In genomic region chr9:66283565-66284203, GRCm38 (mm10) we compare ENCODE assay signal across 9 mouse cellular contexts.
DNase-seq lines count a peak whose midpoint lies in the region; ATAC-seq lines count a peak whose summit lies in the region.
"Had no signal": no experiment of that assay in that cellular context is flagged by ENCODE, and none has a peak within 500 bp of the region (broad histone marks: within the 10 kb centered on the region; RNA-seq: fewer than 3 reads in every experiment).

No protein-coding gene starts in this region.

- intact Hi-C loops in heart, postnatal 10 days (cut with DNase I), result loop anchor here (5.0 kb wide), 2 partner anchors 69 to 89 kb away; partner anchors contain the start of gene Herc1

- 22% methylated on average over 2 of the region's 2 CpGs for WGBS in midbrain, embryonic 10.5 days
- 15% methylated on average over 2 of the region's 2 CpGs for WGBS in midbrain, embryonic 15.5 days

- no peaks in the 10 kb centered on the region for H3K36me3 ChIP-seq in midbrain, embryonic 10.5 days
- H3K36me3 ChIP-seq in midbrain, embryonic 15.5 days (replicated peaks), result no peaks in the 10 kb centered on the region
- H3K36me3 ChIP-seq: neural tube, embryonic 12.5 days had no signal

- no peak for ATAC-seq in midbrain, embryonic 15.5 days (replicated peaks)
- peak; percentile 60 for ATAC-seq in common myeloid progenitor, adult 5-6 weeks (replicated peaks; ENCODE audit: low read depth, poor library complexity, severe bottlenecking)
- ATAC-seq in monocyte, adult 5-6 weeks (replicated peaks; ENCODE audit: insufficient number of reproducible peaks, low FRiP score, low TSS enrichment, poor library complexity, severe bottlenecking), result peak; percentile 63

- H3K9me3 ChIP-seq in midbrain, embryonic 10.5 days (replicated peaks), result no peaks in the 10 kb centered on the region
- no peaks in the 10 kb centered on the region for H3K9me3 ChIP-seq in midbrain, embryonic 15.5 days
- H3K9me3 ChIP-seq: neural tube, embryonic 12.5 days had no signal

- no peak overlapping the region for H3K27ac ChIP-seq in midbrain, embryonic 10.5 days (replicated peaks)
- H3K27ac ChIP-seq in midbrain, embryonic 15.5 days, result no peak overlapping the region
- H3K27ac ChIP-seq: neural tube, embryonic 12.5 days had no signal

- H3K9ac ChIP-seq in midbrain, embryonic 15.5 days, result no peak overlapping the region
- H3K9ac ChIP-seq: neural tube, embryonic 12.5 days had no signal

- no peak overlapping the region for H3K4me3 ChIP-seq in midbrain, embryonic 10.5 days
- H3K4me3 ChIP-seq in midbrain, embryonic 15.5 days, result no peak overlapping the region
- H3K4me3 ChIP-seq: neural tube, embryonic 12.5 days had no signal

- H3K4me2 ChIP-seq in midbrain, embryonic 15.5 days, result no peak overlapping the region
- H3K4me2 ChIP-seq: neural tube, embryonic 12.5 days had no signal

- peak; percentile 55 for DNase-seq in midbrain, embryonic 10.5 days (ENCODE audit: low spot score)
- DNase-seq in adrenal gland, adult (ENCODE audit: inconsistent age in 2 of 2, low spot score in 1 of 2), result peak; percentile 66 to 86
- peak; percentile 50 to 67 for DNase-seq in heart, postnatal 10 days
- DNase-seq in layer of hippocampus, postnatal 25 days (ENCODE audit: extremely low spot score in 1 of 2, low spot score in 1 of 2), result peak; percentile 28 to 75
- peak; percentile 80 for DNase-seq in thymus, postnatal 14 days

- 0 out of 2 replicates have a peak, but pooled peaks cover 4% of the 10 kb centered on the region for H3K4me1 ChIP-seq in midbrain, embryonic 10.5 days
- H3K4me1 ChIP-seq in midbrain, embryonic 15.5 days, result 0 out of 2 replicates have a peak, but pooled peaks cover 3% of the 10 kb centered on the region
- H3K4me1 ChIP-seq: neural tube, embryonic 12.5 days had no signal

- no peaks in the 10 kb centered on the region for H3K27me3 ChIP-seq in midbrain, embryonic 10.5 days (ENCODE audit: low read depth, poor library complexity, severe bottlenecking)
- H3K27me3 ChIP-seq in midbrain, embryonic 15.5 days (replicated peaks), result no peaks in the 10 kb centered on the region
- H3K27me3 ChIP-seq: neural tube, embryonic 12.5 days had no signal
